Mouse (Mus musculus): ENCODE measurements around the gene Desi2. TPM values are rescaled to one million over a fixed set of nuclear protein-coding genes. Genes with fewer than 3 reads are reported as not detected.
"Not testable (repeated sequence)": the region's sequence is repeated elsewhere in the genome, so short reads cannot be mapped to it uniquely, and the experiment has no call there.

Desi2 gene
- polyA plus RNA-seq, 1 experiment from 2014 or later = 14.7 TPM

GRCm38 (mm10) chr1:178301261-178301660 lies 114.0 kb downstream of the Desi2 start:
- not testable (repeated sequence) for H3K9me3 ChIP-seq (ENCODE audit: control insufficient read depth, low read length); H3K9ac ChIP-seq (ENCODE audit: low read length); H3K4me1 ChIP-seq (ENCODE audit: control insufficient read depth, insufficient read depth, low read length); H3K36me3 ChIP-seq (ENCODE audit: control insufficient read depth, insufficient read depth, low read length); ATAC-seq (ENCODE audit: insufficient number of reproducible peaks, low FRiP score, low TSS enrichment, low read depth); H3K4me3 ChIP-seq (ENCODE audit: low read depth, low read length); DNase-seq (ENCODE audit: low spot score); H3K27ac ChIP-seq (replicated peaks; ENCODE audit: low read depth, low read length); H3K27me3 ChIP-seq (ENCODE audit: control insufficient read depth, insufficient read depth, low read length); H3K4me2 ChIP-seq (ENCODE audit: low read depth, severe bottlenecking)
- 92% methylated on average over 2 of the region's 2 CpGs for WGBS

DNA sequence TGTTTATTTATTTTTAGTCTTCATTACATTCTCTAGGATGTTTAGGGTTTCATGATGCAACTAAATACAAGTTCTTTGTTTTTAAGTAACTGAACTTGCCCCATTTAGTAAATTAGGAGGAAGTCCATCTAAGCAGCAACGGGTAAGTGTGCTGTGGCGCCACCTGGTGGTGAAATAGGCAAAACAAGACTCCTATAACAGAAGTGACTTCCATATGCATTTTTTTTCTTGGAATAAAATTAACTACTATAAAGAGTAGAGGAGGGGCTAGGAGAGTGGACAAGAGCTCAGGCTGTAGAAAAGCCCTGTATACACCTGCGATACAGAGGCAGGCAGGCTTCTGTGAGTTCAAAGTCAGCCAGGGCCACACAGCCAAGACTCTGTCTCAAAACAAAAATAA lies 116.2 kb downstream of the Desi2 start:
- WGBS = 28% methylated on average over 3 of the region's 3 CpGs
- DNase-seq (ENCODE audit: low spot score) (peak; percentile 83), ATAC-seq (ENCODE audit: insufficient number of reproducible peaks, low FRiP score, low TSS enrichment, low read depth) (no peak)

More for the DNA sequence above, 116.2 kb downstream of the Desi2 start:
- Histone ChIP-seq H3K27ac (replicated peaks; ENCODE audit: low read depth, low read length) (no peak overlapping the region), H3K4me3 (ENCODE audit: low read depth, low read length) (no peak overlapping the region), H3K9ac (ENCODE audit: low read length) (no peak overlapping the region), H3K9me3 (ENCODE audit: control insufficient read depth, low read length) (no peaks in the 10 kb centered on the region), H3K36me3 (ENCODE audit: control insufficient read depth, insufficient read depth, low read length) (no peaks in the 10 kb centered on the region), H3K4me2 (ENCODE audit: low read depth, severe bottlenecking) (no peak overlapping the region), H3K4me1 (ENCODE audit: control insufficient read depth, insufficient read depth, low read length) (no peaks in the 10 kb centered on the region), H3K27me3 (ENCODE audit: control insufficient read depth, insufficient read depth, low read length) (no peaks in the 10 kb centered on the region)

Other genes with a start within 250 kb of the Desi2 start
- 0.17 TPM in 1 of 2 replicates, not detected in the other for gene Catspere2, start 204.0 kb upstream of the Desi2 start, polyA plus RNA-seq (2014; fragmentation: Nextera tagmentation; extraction: Ambion mirVana)
- gene Cox20, start 131.7 kb downstream of the Desi2 start, polyA plus RNA-seq (2014; fragmentation: Nextera tagmentation; extraction: Ambion mirVana) = 106 and 110 TPM in 2 replicates
- gene Hnrnpu, start 150.4 kb downstream of the Desi2 start, polyA plus RNA-seq (2014; fragmentation: Nextera tagmentation; extraction: Ambion mirVana) = 842 and 961 TPM in 2 replicates
- 4.6 and 5.4 TPM in 2 replicates for gene Efcab2, start 218.7 kb downstream of the Desi2 start, polyA plus RNA-seq (2014; fragmentation: Nextera tagmentation; extraction: Ambion mirVana)

Data from limb, embryonic 11.5 days (tissue).